Mouse (Mus musculus) bone marrow, adult 2 months (tissue): ENCODE data around the gene 4930519G04Rik.

Experiments
- CTCF ChIP-seq: fragments of 200-500 bp; IDR thresholded peaks from 2 replicates; pipeline ENCODE4 v1.5.1; 2011; ENCODE audit warnings: low read length, control low read depth; ENCODE audit not compliant: control insufficient read depth, insufficient read depth
- POLR2A ChIP-seq: fragments of 200-500 bp; IDR thresholded peaks from 2 replicates; pipeline ENCODE4 v1.6.1; 2011; ENCODE audit warnings: low read depth, mild to moderate bottlenecking, control low read depth, low read length, borderline replicate concordance; ENCODE audit not compliant: control insufficient read depth

GRCm38 (mm10) chr5:114897374-114897793 is 43.9 kb downstream of the 4930519G04Rik start:
- no peak for TF ChIP-seq CTCF
- no peak for TF ChIP-seq POLR2A
